7 mouse cellular contexts compared by ENCODE assay signal in genomic region chr7:128388968-128389367, GRCm38 (mm10). TPM values are rescaled to one million over a fixed set of nuclear protein-coding genes. Genes with fewer than 3 reads are reported as not detected.
A peak's percentile ranks its signal among the peaks of the same experiment; 100 is the strongest.
DNase-seq lines count a peak whose midpoint lies in the region; ATAC-seq and TF ChIP-seq lines count a peak whose summit lies in the region.

No protein-coding gene starts in this region.

- WGBS in kidney, adult 2 months, result 35% methylated on average over 7 of the region's 7 CpGs
- whole genome bisulfite sequencing in lung, embryonic 16.5 days, result 13% methylated on average over 7 of the region's 7 CpGs

- no peaks in the 10 kb centered on the region for H3K9me3 ChIP-seq in lung, embryonic 16.5 days (ENCODE audit: control insufficient read depth, low read length)

- no peak overlapping the region for H3K27ac ChIP-seq in kidney, adult 2 months (ENCODE audit: insufficient read depth, low read depth, low read length)
- peak overlapping the region; percentile 49; the same call in 1 of the 2 replicates for H3K27ac ChIP-seq in lung, embryonic 16.5 days (ENCODE audit: low read length)

- intact Hi-C loops in gastrocnemius, postnatal 14 days (cut with DNase I; ENCODE audit: low total_unique reads), result no loop called here

- no peak overlapping the region for H3K4me3 ChIP-seq in kidney, adult 2 months (ENCODE audit: insufficient read depth, low read depth, low read length)
- H3K4me3 ChIP-seq in lung, embryonic 16.5 days (ENCODE audit: low read length), result no peak overlapping the region

- 0 out of 2 replicates have a peak overlapping the region, but pooled peaks have one; percentile 34 for H3K9ac ChIP-seq in lung, embryonic 16.5 days (ENCODE audit: low read length)

- TF ChIP-seq POLR2A in kidney, adult 2 months (IDR thresholded peaks at IDR 0.05; ENCODE audit: low read depth, low read length), result no peak

- ATAC-seq in lung, embryonic 16.5 days (ENCODE audit: low read depth), result peak; percentile 94
- ATAC-seq in cerebellum, adult (ENCODE audit: insufficient number of reproducible peaks, low FRiP score, low TSS enrichment), result no peak

- H3K4me1 ChIP-seq in kidney, adult 2 months (ENCODE audit: control insufficient read depth, insufficient read depth, low read length), result no peaks in the 10 kb centered on the region
- peaks cover 15% of the 10 kb centered on the region for H3K4me1 ChIP-seq in lung, embryonic 16.5 days (replicated peaks; ENCODE audit: control insufficient read depth, insufficient read depth, low read length)

- no peaks in the 10 kb centered on the region for H3K27me3 ChIP-seq in kidney, adult 2 months (replicated peaks; ENCODE audit: control insufficient read depth, insufficient read depth, low read length)
- no peaks in the 10 kb centered on the region for H3K27me3 ChIP-seq in lung, embryonic 16.5 days (ENCODE audit: control insufficient read depth, insufficient read depth, low read depth, low read length)

- TF ChIP-seq CTCF in kidney, adult 2 months (conservative IDR thresholded peaks at IDR 0.05; ENCODE audit: insufficient read depth, insufficient read length, low read depth, low read length), result no peak

- no peak overlapping the region for H3K4me2 ChIP-seq in lung, embryonic 16.5 days (ENCODE audit: low read depth, low read length)

- DNase-seq in MN1 (ENCODE audit: low spot score), result peak; percentile 75
- DNase-seq in NIH3T3 (ENCODE audit: low read depth), result peak; percentile 68
- peak; percentile 88 for DNase-seq in gastrocnemius, postnatal 14 days
- peak; percentile 36 for DNase-seq in kidney, adult 2 months
- DNase-seq in urinary bladder, postnatal 25 days (ENCODE audit: low spot score), result peak; percentile 53

- H3K36me3 ChIP-seq in kidney, adult 2 months (ENCODE audit: control insufficient read depth, insufficient read depth, low read length), result no peaks in the 10 kb centered on the region
- no peaks in the 10 kb centered on the region for H3K36me3 ChIP-seq in lung, embryonic 16.5 days (ENCODE audit: control insufficient read depth, insufficient read depth, low read length)

RNA-seq across cellular contexts. Expression of gene Rgs10, which starts 29.6 kb away (rescaled TPM):
- 1 to 10 TPM; 5.4 to 6.1 TPM for total RNA-seq in gastrocnemius, postnatal 14 days (2021)
- 2.3 and 5.1 TPM in 2 replicates for polyA plus RNA-seq in kidney, adult 2 months (2012; rRNA removed)
- polyA plus RNA-seq in lung, embryonic 16.5 days (2015; fragmentation: Nextera tagmentation; extraction: Ambion mirVana), result 42.9 and 45.9 TPM in 2 replicates

Comparison
In these comparisons a context has a peak if more than half of its experiments do, and no peak if none do; other contexts are left out.
1. DNase-seq: peak in every context shown above with its lines; median percentile 88 in gastrocnemius, postnatal 14 days; 75 in MN1; 68 in NIH3T3; 53 in urinary bladder, postnatal 25 days; 36 in kidney, adult 2 months.